Mouse (Mus musculus): ENCODE data around the gene Neurod2. TPM values are rescaled to one million over a fixed set of nuclear protein-coding genes. Genes with fewer than 3 reads are reported as not detected.

Neurod2 gene
- polyA plus RNA-seq, 1 experiment from 2014 or later = 0.10 TPM

GRCm38 (mm10) chr11:98331401-98331800 is 2.0 kb upstream of the Neurod2 start:
- 33% methylated on average over 1 of the region's 1 CpGs for WGBS
- Histone ChIP-seq H3K4me3 (ENCODE audit: low read depth, low read length) (no peak overlapping the region), H3K36me3 (ENCODE audit: control insufficient read depth, insufficient read depth, low read length) (no peaks in the 10 kb centered on the region), H3K9me3 (ENCODE audit: control insufficient read depth, low read length) (no peaks in the 10 kb centered on the region), H3K9ac (ENCODE audit: low read depth, low read length) (no peak overlapping the region), H3K4me2 (no peak overlapping the region), H3K27ac (ENCODE audit: low read depth, low read length) (no peak overlapping the region), H3K27me3 (replicated peaks; ENCODE audit: control insufficient read depth, insufficient read depth, low read length) (peaks cover 100% of the 10 kb centered on the region), H3K4me1 (replicated peaks; ENCODE audit: control insufficient read depth, insufficient read depth, low read length) (peaks cover 12% of the 10 kb centered on the region)
- DNase-seq (ENCODE audit: low spot score) (no peak), ATAC-seq (replicated peaks; ENCODE audit: low FRiP score) (no peak)

GRCm38 (mm10) chr11:98330745-98331204 is 1.3 kb upstream of the Neurod2 start:
- no peak overlapping the region for H3K9ac ChIP-seq (ENCODE audit: low read depth, low read length)
- DNase-seq (ENCODE audit: low spot score) (no peak), ATAC-seq (replicated peaks; ENCODE audit: low FRiP score) (no peak)
- H3K4me1 ChIP-seq (replicated peaks; ENCODE audit: control insufficient read depth, insufficient read depth, low read length) = peaks cover 12% of the 10 kb centered on the region
- 51% methylated on average over 2 of the region's 2 CpGs for WGBS
- H3K9me3 ChIP-seq (ENCODE audit: control insufficient read depth, low read length) = no peaks in the 10 kb centered on the region
- no peak overlapping the region for H3K27ac ChIP-seq (ENCODE audit: low read depth, low read length)
- no peak overlapping the region for H3K4me3 ChIP-seq (ENCODE audit: low read depth, low read length)
- peaks cover 100% of the 10 kb centered on the region for H3K27me3 ChIP-seq (replicated peaks; ENCODE audit: control insufficient read depth, insufficient read depth, low read length)
- no peak overlapping the region for H3K4me2 ChIP-seq
- H3K36me3 ChIP-seq (ENCODE audit: control insufficient read depth, insufficient read depth, low read length) = no peaks in the 10 kb centered on the region

GRCm38 (mm10) chr11:98329960-98330744 is 704 bp upstream of the Neurod2 start:
- H3K9ac ChIP-seq (ENCODE audit: low read depth, low read length) = no peak overlapping the region
- H3K4me1 ChIP-seq (replicated peaks; ENCODE audit: control insufficient read depth, insufficient read depth, low read length) = peaks cover 12% of the 10 kb centered on the region
- DNase-seq (ENCODE audit: low spot score) (no peak), ATAC-seq (replicated peaks; ENCODE audit: low FRiP score) (no peak)
- no peak overlapping the region for H3K4me3 ChIP-seq (ENCODE audit: low read depth, low read length)
- H3K4me2 ChIP-seq = no peak overlapping the region
- no peak overlapping the region for H3K27ac ChIP-seq (ENCODE audit: low read depth, low read length)
- no peaks in the 10 kb centered on the region for H3K36me3 ChIP-seq (ENCODE audit: control insufficient read depth, insufficient read depth, low read length)
- H3K27me3 ChIP-seq (replicated peaks; ENCODE audit: control insufficient read depth, insufficient read depth, low read length) = peaks cover 100% of the 10 kb centered on the region
- H3K9me3 ChIP-seq (ENCODE audit: control insufficient read depth, low read length) = no peaks in the 10 kb centered on the region
- 35% methylated on average over 9 of the region's 9 CpGs for WGBS

- Histone ChIP-seq H3K4me2 (peak overlapping the region; percentile 40), H3K9ac (ENCODE audit: low read depth, low read length) (no peak overlapping the region), H3K27me3 (replicated peaks; ENCODE audit: control insufficient read depth, insufficient read depth, low read length) (peaks cover 100% of the 10 kb centered on the region), H3K27ac (ENCODE audit: low read depth, low read length) (no peak overlapping the region), H3K4me3 (ENCODE audit: low read depth, low read length) (peak overlapping the region; percentile 30), H3K9me3 (ENCODE audit: control insufficient read depth, low read length) (no peaks in the 10 kb centered on the region), H3K36me3 (ENCODE audit: control insufficient read depth, insufficient read depth, low read length) (no peaks in the 10 kb centered on the region), H3K4me1 (replicated peaks; ENCODE audit: control insufficient read depth, insufficient read depth, low read length) (peaks cover 4% of the 10 kb centered on the region; the same call in 1 of the 2 replicates)
- ATAC-seq (replicated peaks; ENCODE audit: low FRiP score) (no peak), DNase-seq (ENCODE audit: low spot score) (no peak)
- 2% methylated on average over 53 of the region's 56 CpGs for WGBS
Observed at GRCm38 (mm10) chr11:98328371-98329069, 928 bp downstream of the Neurod2 start.

- H3K9ac ChIP-seq (ENCODE audit: low read depth, low read length) = no peak overlapping the region
- under 1% methylated on average over 35 of the region's 35 CpGs for WGBS
- ATAC-seq (replicated peaks; ENCODE audit: low FRiP score) = no peak
Observed at GRCm38 (mm10) chr11:98328031-98328370, 1.4 kb downstream of the Neurod2 start.

GRCm38 (mm10) chr11:98327136-98328030 is 2.1 kb downstream of the Neurod2 start:
- peaks cover 100% of the 10 kb centered on the region for H3K27me3 ChIP-seq (replicated peaks; ENCODE audit: control insufficient read depth, insufficient read depth, low read length)
- ATAC-seq (replicated peaks; ENCODE audit: low FRiP score) (no peak), DNase-seq (ENCODE audit: low spot score) (no peak)
- H3K27ac ChIP-seq (ENCODE audit: low read depth, low read length) = no peak overlapping the region
- peaks cover 4% of the 10 kb centered on the region; the same call in 1 of the 2 replicates for H3K4me1 ChIP-seq (replicated peaks; ENCODE audit: control insufficient read depth, insufficient read depth, low read length)
- no peaks in the 10 kb centered on the region for H3K36me3 ChIP-seq (ENCODE audit: control insufficient read depth, insufficient read depth, low read length)
- peak overlapping the region; percentile 6 for H3K4me2 ChIP-seq
- peak overlapping the region; percentile 30 for H3K4me3 ChIP-seq (ENCODE audit: low read depth, low read length)
- 2% methylated on average over 96 of the region's 97 CpGs for WGBS
- no peak overlapping the region for H3K9ac ChIP-seq (ENCODE audit: low read depth, low read length)
- H3K9me3 ChIP-seq (ENCODE audit: control insufficient read depth, low read length) = no peaks in the 10 kb centered on the region

More at GRCm38 (mm10) chr11:98328031-98328370, 1.4 kb downstream of the Neurod2 start:
- Histone ChIP-seq H3K4me1 (replicated peaks; ENCODE audit: control insufficient read depth, insufficient read depth, low read length) (peaks cover 4% of the 10 kb centered on the region; the same call in 1 of the 2 replicates), H3K4me3 (ENCODE audit: low read depth, low read length) (peak overlapping the region; percentile 30), H3K9me3 (ENCODE audit: control insufficient read depth, low read length) (no peaks in the 10 kb centered on the region), H3K27ac (ENCODE audit: low read depth, low read length) (no peak overlapping the region), H3K27me3 (replicated peaks; ENCODE audit: control insufficient read depth, insufficient read depth, low read length) (peaks cover 100% of the 10 kb centered on the region), H3K4me2 (peak overlapping the region; percentile 40), H3K36me3 (ENCODE audit: control insufficient read depth, insufficient read depth, low read length) (no peaks in the 10 kb centered on the region)
- no peak for DNase-seq (ENCODE audit: low spot score)

- WGBS = under 1% methylated on average over 19 of the region's 19 CpGs
Observed at GRCm38 (mm10) chr11:98326741-98327135, 2.7 kb downstream of the Neurod2 start.

GRCm38 (mm10) chr11:98325821-98326218 is 3.6 kb downstream of the Neurod2 start:
- 4% methylated on average over 22 of the region's 22 CpGs for WGBS
- no peak for DNase-seq (ENCODE audit: low spot score)

More at GRCm38 (mm10) chr11:98326741-98327135, 2.7 kb downstream of the Neurod2 start:
- no peaks in the 10 kb centered on the region for H3K9me3 ChIP-seq (ENCODE audit: control insufficient read depth, low read length)
- no peak overlapping the region for H3K27ac ChIP-seq (ENCODE audit: low read depth, low read length)
- H3K4me1 ChIP-seq (replicated peaks; ENCODE audit: control insufficient read depth, insufficient read depth, low read length) = peaks cover 4% of the 10 kb centered on the region; the same call in 1 of the 2 replicates
- no peak overlapping the region for H3K9ac ChIP-seq (ENCODE audit: low read depth, low read length)
- H3K4me3 ChIP-seq (ENCODE audit: low read depth, low read length) = no peak overlapping the region
- no peak for DNase-seq (ENCODE audit: low spot score)
- peaks cover 99% of the 10 kb centered on the region for H3K27me3 ChIP-seq (replicated peaks; ENCODE audit: control insufficient read depth, insufficient read depth, low read length)
- H3K4me2 ChIP-seq = no peak overlapping the region
- H3K36me3 ChIP-seq (ENCODE audit: control insufficient read depth, insufficient read depth, low read length) = no peaks in the 10 kb centered on the region
- ATAC-seq (replicated peaks; ENCODE audit: low FRiP score) = no peak

More at GRCm38 (mm10) chr11:98325821-98326218, 3.6 kb downstream of the Neurod2 start:
- ATAC-seq (replicated peaks; ENCODE audit: low FRiP score) = no peak
- H3K4me1 ChIP-seq (replicated peaks; ENCODE audit: control insufficient read depth, insufficient read depth, low read length) = peaks cover 4% of the 10 kb centered on the region; the same call in 1 of the 2 replicates
- no peak overlapping the region for H3K4me2 ChIP-seq
- H3K9me3 ChIP-seq (ENCODE audit: control insufficient read depth, low read length) = no peaks in the 10 kb centered on the region
- H3K4me3 ChIP-seq (ENCODE audit: low read depth, low read length) = no peak overlapping the region
- peaks cover 99% of the 10 kb centered on the region for H3K27me3 ChIP-seq (replicated peaks; ENCODE audit: control insufficient read depth, insufficient read depth, low read length)
- H3K27ac ChIP-seq (ENCODE audit: low read depth, low read length) = no peak overlapping the region
- H3K9ac ChIP-seq (ENCODE audit: low read depth, low read length) = no peak overlapping the region
- H3K36me3 ChIP-seq (ENCODE audit: control insufficient read depth, insufficient read depth, low read length) = no peaks in the 10 kb centered on the region
